Mouse (Mus musculus) cerebellum, adult 8-10 months (tissue): Measurements from ENCODE around the gene E130218I03Rik.
A peak's percentile ranks its signal among the peaks of the same experiment; 100 is the strongest.

Source experiments
- DNase-seq: peaks from one replicate; pipeline ENCODE4 v3.0.0; 2022

Gene E130218I03Rik

GRCm38 (mm10) chr4:134243516-134244250 is at the start of gene E130218I03Rik:
E130218I03Rik (plus strand) TSS chr4:134243662.
- no peak for DNase-seq

DNA sequence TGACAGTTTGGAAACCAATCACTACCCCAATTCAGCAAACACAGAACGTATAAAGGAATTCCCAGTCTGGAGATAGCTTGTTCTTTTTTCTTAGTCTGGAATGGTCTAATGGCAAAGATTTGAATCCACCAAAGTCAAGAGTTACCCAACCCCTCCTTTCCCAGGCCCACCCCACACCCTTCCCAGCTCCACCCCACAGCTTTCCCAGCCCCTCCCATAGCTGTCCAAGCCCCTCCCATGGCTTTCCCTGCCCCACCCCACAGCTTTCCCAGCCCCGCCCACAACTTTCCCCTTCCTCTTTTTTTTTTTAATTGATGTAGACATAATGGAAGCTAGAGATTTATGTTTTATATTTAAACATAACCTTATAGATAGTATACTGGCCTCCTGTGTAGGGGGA is 44.1 kb upstream of the E130218I03Rik start:
- no peak for DNase-seq

DNA sequence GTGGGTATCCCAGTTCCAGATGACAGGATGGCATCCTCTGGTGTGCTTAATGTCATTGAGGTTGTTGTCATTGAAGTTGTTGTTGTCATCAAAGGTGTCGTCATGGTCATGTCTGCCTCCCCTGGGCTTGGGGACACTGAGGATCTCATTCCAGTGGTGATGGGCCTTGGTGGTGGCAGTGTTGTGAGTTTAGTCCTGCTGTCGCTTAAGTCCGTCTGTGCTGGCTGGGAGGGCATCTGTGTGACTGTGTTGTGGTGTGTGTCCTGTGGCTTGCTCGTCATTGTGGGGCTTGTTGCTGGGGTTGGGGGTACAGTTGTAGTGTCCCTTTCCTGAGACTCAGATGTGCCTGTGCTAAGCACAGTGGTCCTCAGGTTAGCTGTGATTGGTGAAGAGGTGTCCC is 40.6 kb upstream of the E130218I03Rik start, which contains the start of gene Gm7534:
TSS of gene Gm7534 (minus strand) at position 101 of the 400 bp plus-strand sequence.
- DNase-seq, result no peak

DNA sequence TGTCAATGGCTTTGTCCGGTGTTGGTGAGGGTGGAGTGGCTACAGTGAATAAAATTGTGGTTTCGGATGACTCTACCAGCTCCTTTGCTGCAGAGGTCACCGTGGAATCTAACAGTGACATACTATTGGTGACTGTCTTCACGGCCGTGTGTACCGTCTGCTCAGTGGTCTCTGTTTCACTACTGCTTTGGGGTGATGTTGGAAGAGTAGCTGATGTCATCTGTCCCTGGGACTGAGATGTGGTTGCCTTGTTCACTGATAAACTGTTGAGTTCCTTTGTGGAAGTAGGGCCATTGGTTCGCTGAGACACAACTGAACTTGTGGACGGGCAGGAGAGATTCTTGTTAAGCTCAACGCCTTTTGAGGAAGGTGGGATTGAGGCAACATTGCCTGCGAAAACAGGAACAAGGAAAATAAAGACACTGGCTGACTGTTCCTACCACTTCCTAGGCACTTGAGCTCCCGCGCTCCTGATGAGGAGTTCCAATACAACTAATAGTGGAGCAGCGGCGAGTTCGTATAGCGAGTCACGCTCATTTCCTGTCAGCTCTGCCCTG is 40.0 kb upstream of the E130218I03Rik start:
- no peak for DNase-seq

- DNase-seq, result no peak
Observed at GRCm38 (mm10) chr4:134206488-134207053, 36.9 kb upstream of the E130218I03Rik start.

DNA sequence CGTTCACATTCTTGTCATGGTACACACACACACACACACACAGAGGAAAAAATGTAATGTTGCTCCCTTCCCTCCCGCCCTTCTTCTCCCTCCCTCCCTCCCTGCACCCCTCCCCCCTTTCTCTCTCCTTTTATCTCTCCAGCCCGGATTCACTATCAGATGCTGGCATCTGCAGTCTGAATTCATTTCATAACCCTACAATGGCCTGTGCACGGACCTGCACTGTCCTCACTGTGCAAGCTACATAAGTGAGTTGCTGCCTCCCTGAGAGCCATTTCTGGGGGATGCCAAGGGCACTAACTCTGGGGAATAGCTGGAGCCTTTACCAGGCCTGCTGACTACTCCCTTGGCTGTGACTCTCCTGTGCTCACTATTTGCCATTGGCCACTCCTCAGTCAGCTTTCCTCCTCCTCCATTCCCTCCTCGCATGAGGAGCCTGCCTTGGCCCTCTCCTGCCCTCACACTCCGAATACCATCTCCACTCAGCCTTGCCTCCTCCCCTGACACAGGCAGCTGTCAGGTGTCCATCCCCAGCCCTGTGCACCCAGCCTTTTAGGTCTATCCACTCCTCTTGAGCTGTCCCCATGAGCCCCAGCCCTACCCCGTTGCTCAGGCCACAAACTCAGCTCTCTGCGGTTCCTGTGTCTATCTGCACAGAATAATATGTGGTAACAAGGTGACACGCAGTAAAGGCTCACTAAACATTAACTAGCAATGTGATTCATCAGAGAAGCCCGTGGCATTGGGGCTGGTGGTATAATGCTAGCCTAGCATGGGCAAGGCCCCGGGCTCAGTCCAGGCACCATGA is 20.5 kb upstream of the E130218I03Rik start:
- DNase-seq, result no peak

GRCm38 (mm10) chr4:134227194-134227593 is 16.3 kb upstream of the E130218I03Rik start, which contains the start of gene Catsper4:
Catsper4 (minus strand) TSS chr4:134227383.
- no peak for DNase-seq

GRCm38 (mm10) chr4:134230431-134230830 is 13.0 kb upstream of the E130218I03Rik start:
- DNase-seq, result no peak

DNA sequence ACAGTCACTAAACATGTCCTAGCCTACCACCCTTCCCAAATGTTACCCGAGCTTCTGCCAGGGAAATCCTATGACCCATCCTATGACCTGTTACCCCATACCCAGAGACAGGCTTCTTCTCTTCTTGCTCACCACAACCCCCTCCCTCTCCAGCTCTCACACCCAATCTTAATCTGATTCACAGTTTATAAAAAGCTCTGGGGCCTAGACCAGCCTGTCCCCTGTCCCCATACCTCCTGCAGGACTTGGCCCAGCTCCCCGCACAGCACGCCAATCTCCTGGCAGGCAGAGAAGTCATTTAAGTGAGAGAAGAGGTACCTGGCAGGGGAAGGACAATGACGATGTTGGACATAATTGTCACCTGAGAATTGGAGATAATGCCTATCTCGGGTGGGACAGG is 8.6 kb upstream of the E130218I03Rik start:
- DNase-seq, result no peak

GRCm38 (mm10) chr4:134237582-134238278 is 5.7 kb upstream of the E130218I03Rik start:
- no peak for DNase-seq

DNA sequence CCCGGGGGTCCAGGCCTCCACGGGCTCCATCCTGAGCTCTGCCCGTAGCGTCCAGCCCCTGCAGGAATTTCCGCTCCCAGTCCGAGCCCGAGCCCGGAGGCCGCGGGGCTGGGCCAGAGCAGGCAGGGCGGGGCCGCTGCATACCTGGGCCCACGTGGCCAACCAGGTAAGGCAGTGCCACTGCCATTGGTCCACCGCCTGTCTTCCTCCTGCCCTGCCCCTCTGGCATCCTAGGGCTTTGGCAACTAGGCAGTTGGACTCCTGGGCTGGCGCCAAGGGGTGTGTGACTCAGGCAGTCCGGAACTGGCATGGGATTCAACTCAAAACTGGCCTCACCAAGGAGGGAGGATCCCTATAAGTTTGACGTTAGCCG is 5.2 kb upstream of the E130218I03Rik start, which contains the start of gene Cnksr1:
TSS of gene Cnksr1 (minus strand) at position 121 of the 373 bp plus-strand sequence.
- DNase-seq, result peak; percentile 65

- no peak for DNase-seq
Observed at GRCm38 (mm10) chr4:134238686-134239085, 4.8 kb upstream of the E130218I03Rik start.

DNA sequence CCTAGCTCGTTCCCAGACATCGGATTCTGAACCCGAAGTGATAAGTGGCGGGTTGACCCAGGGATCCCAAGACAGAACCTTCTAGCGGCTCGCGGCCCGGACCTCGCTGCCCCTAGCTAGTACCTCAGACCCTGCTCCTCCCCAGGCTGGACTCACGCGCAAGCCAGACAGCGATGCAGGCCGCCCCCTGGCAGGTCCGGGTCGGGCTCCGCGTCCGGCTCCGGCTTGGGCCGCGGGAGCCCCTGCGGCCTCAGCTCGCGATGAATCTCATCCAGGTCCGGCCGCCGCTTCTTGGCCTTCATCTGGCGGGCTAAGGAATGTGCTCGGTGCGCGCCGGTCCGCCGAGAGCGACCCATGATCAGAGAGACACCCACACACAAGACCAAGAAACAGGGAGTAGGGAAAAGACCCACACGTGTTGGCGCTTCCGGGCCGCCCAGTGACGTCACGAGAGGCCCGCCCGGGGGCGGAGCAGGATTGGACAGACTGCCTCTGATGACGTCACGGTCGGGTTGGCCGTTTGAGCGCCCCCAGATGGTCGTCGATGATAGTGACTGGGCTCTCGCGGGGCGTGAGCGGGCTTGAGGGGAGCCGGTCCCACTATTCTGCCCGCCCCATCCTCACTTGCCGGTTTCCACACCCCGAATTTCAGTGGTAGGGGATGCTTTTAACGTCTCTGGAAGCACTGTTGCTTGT is 1.8 kb downstream of the E130218I03Rik start, which contains the start of gene Zfp593:
TSS of gene Zfp593 (minus strand) at position 445 of the 696 bp plus-strand sequence.
- peak; percentile 95 for DNase-seq

- DNase-seq, result no peak
Observed at GRCm38 (mm10) chr4:134246256-134246655, 2.8 kb downstream of the E130218I03Rik start.

GRCm38 (mm10) chr4:134246719-134247258 is 3.3 kb downstream of the E130218I03Rik start, which contains the start of gene Gm30191:
Gm30191 (plus strand) TSS chr4:134246935.
- no peak for DNase-seq

- peak; percentile 53 for DNase-seq
Observed at GRCm38 (mm10) chr4:134249651-134250050, 6.2 kb downstream of the E130218I03Rik start.

- DNase-seq, result no peak
Observed at GRCm38 (mm10) chr4:134250116-134250929, 6.9 kb downstream of the E130218I03Rik start.

DNA sequence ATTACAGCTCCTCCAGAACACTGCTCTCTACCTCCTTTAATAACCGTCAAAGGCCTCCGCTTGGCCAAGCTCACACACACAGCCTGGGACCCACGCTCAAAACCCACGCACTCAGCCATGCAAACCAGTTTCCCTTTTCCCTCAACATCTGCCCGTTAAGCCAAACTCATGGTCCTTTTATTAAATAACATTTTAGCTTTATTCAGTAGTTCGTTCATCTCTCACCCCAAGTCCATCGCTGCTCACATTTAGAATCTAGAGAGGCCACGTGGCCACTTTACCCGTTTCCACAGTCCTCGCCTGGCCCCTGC is 7.4 kb downstream of the E130218I03Rik start:
- DNase-seq, result no peak

DNA sequence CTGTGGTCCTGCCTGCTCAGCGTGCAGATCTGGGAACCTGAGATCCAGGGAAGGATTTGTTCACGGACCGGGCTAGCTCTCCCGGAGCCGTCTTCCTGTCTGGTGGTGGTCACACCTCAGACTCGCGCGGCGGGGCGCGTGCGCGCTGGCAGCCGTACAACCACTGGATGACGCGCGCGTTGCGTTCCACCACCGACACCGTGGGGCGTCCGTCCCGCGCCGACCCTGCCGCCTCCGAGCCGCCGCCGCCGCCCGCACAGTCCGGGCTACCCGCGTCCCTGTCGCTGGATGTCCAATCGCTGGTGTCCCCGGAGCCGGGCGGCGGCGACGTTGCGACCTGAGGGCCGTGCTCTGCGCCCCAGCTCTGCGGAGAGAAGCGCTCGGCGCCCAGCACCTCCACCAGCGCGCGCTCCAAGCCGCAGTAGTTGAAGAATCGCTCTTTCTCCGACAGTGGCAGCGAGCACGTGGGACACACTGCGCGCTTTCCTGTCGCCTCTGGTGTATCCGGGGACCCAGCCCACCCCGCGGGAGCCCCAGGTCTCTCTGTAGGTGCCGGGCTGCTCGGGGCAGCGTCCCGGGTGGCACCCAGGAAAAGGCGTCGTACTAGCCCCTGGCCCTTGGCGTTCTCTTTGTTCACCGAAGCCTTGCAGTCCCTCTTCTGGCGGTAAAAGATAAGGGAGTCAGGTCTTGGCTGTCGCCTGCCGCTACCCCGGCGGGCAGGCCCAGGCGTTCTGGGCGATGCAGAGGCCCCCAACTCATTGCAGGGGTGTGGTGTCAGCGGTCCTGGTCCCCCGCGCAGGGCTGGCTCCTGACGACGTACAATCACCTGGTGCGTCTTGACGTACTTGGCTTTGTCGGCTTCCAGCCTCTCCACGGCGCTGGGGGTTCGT is 8.0 kb downstream of the E130218I03Rik start:
- DNase-seq, result no peak
